Mouse (Mus musculus) CH12.LX (cell line): ENCODE results near the gene E2f7.

Experiments
- ELF1 ChIP-seq: IDR thresholded peaks from 2 replicates; pipeline ENCODE4 v1.6.1; 2014; ENCODE audit warnings: low read depth, mild to moderate bottlenecking, inconsistent platforms, low read length, improper control_type of control experiment
- MEF2A ChIP-seq: IDR thresholded peaks from 2 replicates; pipeline ENCODE4 v1.6.1; 2014; ENCODE audit warnings: low read depth, mild to moderate bottlenecking, inconsistent platforms, low read length, improper control_type of control experiment, borderline replicate concordance
- POLR2A ChIP-seq: IDR thresholded peaks from 2 replicates; pipeline ENCODE4 v1.6.1; 2011; ENCODE audit warnings: low read depth, mild to moderate bottlenecking, improper control_type of control experiment, low read length
- TBP ChIP-seq: conservative IDR thresholded peaks from 2 replicates; pipeline ENCODE4 v1.6.1; 2011; ENCODE audit warnings: low read depth, low read length, improper control_type of control experiment
- USF1 ChIP-seq: IDR thresholded peaks from 2 replicates; pipeline ENCODE4 v1.6.1; 2014; ENCODE audit warnings: low read depth, mild to moderate bottlenecking, inconsistent platforms, low read length, improper control_type of control experiment
- ZC3H11A ChIP-seq: IDR thresholded peaks from 2 replicates; pipeline ENCODE4 v1.6.1; 2012; ENCODE audit warnings: low read depth, mild to moderate bottlenecking, inconsistent platforms, low read length, improper control_type of control experiment
- ZNF384 ChIP-seq: IDR thresholded peaks from 2 replicates; pipeline ENCODE4 v1.6.1; 2012; ENCODE audit warnings: low read depth, low read length, improper control_type of control experiment, inconsistent platforms

GRCm38 (mm10) chr10:110756271-110756793, 11.1 kb downstream of the E2f7 start:
- no peak for TF ChIP-seq ZC3H11A
- TF ChIP-seq USF1 = no peak
- peak; percentile 91 for TF ChIP-seq ZNF384
- TF ChIP-seq TBP = no peak
- TF ChIP-seq MEF2A = peak; percentile 31; the same call in 1 of the 2 replicates
- no peak for TF ChIP-seq ELF1
- no peak for TF ChIP-seq POLR2A
